Mouse (Mus musculus) fat pad, adult 2 months (tissue): Measurements from ENCODE around the gene Tmem239.
"Not testable (repeated sequence)": the region's sequence is repeated elsewhere in the genome, so short reads cannot be mapped to it uniquely, and the experiment has no call there.

ENCODE experiments used
- DNase-seq: peaks from one replicate; pipeline ENCODE4 v3.0.0-alpha.2; 2011; ENCODE audit warnings: low read depth, low spot score; ENCODE audit errors: extremely low read depth

Tmem239 gene

GRCm38 (mm10) chr2:130406178-130406577, at the start of gene Tmem239:
TSS of gene Tmem239 (plus strand) at chr2:130406478.
- no peak for DNase-seq

- DNase-seq, result no peak
Observed at GRCm38 (mm10) chr2:130357551-130357950, 48.7 kb upstream of the Tmem239 start.

GRCm38 (mm10) chr2:130358852-130359251, 47.4 kb upstream of the Tmem239 start:
- no peak for DNase-seq

- no peak for DNase-seq
Observed at GRCm38 (mm10) chr2:130362511-130363026, 43.7 kb upstream of the Tmem239 start.

- DNase-seq, result no peak
Observed at GRCm38 (mm10) chr2:130365211-130366094, 40.8 kb upstream of the Tmem239 start.

GRCm38 (mm10) chr2:130367386-130367785, 38.9 kb upstream of the Tmem239 start:
- peak; percentile 76 for DNase-seq

GRCm38 (mm10) chr2:130373026-130373425, 33.3 kb upstream of the Tmem239 start:
- not testable (repeated sequence) for DNase-seq

- DNase-seq, result peak; percentile 61
Observed at GRCm38 (mm10) chr2:130374951-130375350, 31.3 kb upstream of the Tmem239 start.

GRCm38 (mm10) chr2:130383205-130383604, 23.1 kb upstream of the Tmem239 start:
- DNase-seq, result no peak

GRCm38 (mm10) chr2:130383895-130384294, 22.4 kb upstream of the Tmem239 start:
- DNase-seq, result no peak

GRCm38 (mm10) chr2:130386212-130386611, 20.1 kb upstream of the Tmem239 start:
- DNase-seq, result no peak

GRCm38 (mm10) chr2:130388796-130389195, 17.5 kb upstream of the Tmem239 start:
- no peak for DNase-seq

- no peak for DNase-seq
Observed at GRCm38 (mm10) chr2:130390993-130391625, 15.2 kb upstream of the Tmem239 start.

GRCm38 (mm10) chr2:130392836-130393235, 13.4 kb upstream of the Tmem239 start:
- no peak for DNase-seq

- DNase-seq, result no peak
Observed at GRCm38 (mm10) chr2:130395696-130396095, 10.6 kb upstream of the Tmem239 start.

GRCm38 (mm10) chr2:130397186-130397985, 8.9 kb upstream of the Tmem239 start, which contains the start of gene Cpxm1:
TSS of gene Cpxm1 (minus strand) at chr2:130397574.
- DNase-seq, result no peak

GRCm38 (mm10) chr2:130398091-130398490, 8.2 kb upstream of the Tmem239 start:
- no peak for DNase-seq

- DNase-seq, result no peak
Observed at GRCm38 (mm10) chr2:130400046-130400445, 6.2 kb upstream of the Tmem239 start.

GRCm38 (mm10) chr2:130401891-130402290, 4.4 kb upstream of the Tmem239 start:
- no peak for DNase-seq

- no peak for DNase-seq
Observed at GRCm38 (mm10) chr2:130404939-130405338, 1.3 kb upstream of the Tmem239 start, which contains the start of the genes Gm28372 and 1700020A23Rik. TSS of gene Gm28372 (plus strand) at chr2:130405239. TSS of gene 1700020A23Rik (plus strand) at chr2:130405259.

- DNase-seq, result peak; percentile 40
Observed at GRCm38 (mm10) chr2:130408194-130408593, 1.9 kb downstream of the Tmem239 start.
